In the genomic region with DNA sequence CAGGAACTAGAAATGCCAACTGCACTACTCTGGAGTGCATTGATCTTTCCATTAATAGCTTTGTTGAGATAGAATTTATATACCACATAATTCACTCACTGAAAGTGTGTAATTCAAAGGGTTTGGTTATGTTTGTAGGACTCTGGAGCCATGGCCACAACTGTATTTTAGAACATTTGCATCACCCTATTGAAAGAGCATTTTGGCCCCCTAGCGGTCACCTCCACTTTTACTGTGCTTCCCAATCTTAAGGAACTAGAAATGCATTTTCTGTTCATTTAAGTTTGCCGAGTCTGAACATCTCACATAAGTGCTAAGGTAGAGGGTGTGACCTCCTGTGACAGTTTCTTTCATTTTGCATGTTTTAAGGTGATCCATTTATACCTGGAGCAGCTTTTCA, we compare ENCODE assay signal across 9 mouse cellular contexts.
DNase-seq lines count a peak whose midpoint lies in the region; ATAC-seq and TF ChIP-seq lines count a peak whose summit lies in the region.
"Had no signal": no experiment of that assay in that cellular context is flagged by ENCODE, and none has a peak within 500 bp of the region (broad histone marks: within the 10 kb centered on the region; RNA-seq: fewer than 3 reads in every experiment).

No protein-coding gene starts in this region.

- peak; percentile 59 for TF ChIP-seq CTCF in stomach, postnatal 0 days (IDR thresholded peaks at IDR 0.05; ENCODE audit: low read depth)

- no peak for ATAC-seq in kidney, embryonic 16.5 days (ENCODE audit: low FRiP score, low TSS enrichment)
- no peak for ATAC-seq in stomach, postnatal 0 days (ENCODE audit: low FRiP score, low TSS enrichment)

- H3K4me2 ChIP-seq in kidney, embryonic 16.5 days (replicated peaks; ENCODE audit: low read depth, low read length): no peak overlapping the region
- H3K4me2 ChIP-seq in stomach, postnatal 0 days (replicated peaks; ENCODE audit: low read depth): no peak overlapping the region
- H3K4me2 ChIP-seq: stomach, embryonic 15.5 days had no signal

- no peak overlapping the region for H3K27ac ChIP-seq in kidney, embryonic 16.5 days (ENCODE audit: low read length)
- no peak overlapping the region for H3K27ac ChIP-seq in stomach, postnatal 0 days (replicated peaks)
- H3K27ac ChIP-seq: stomach, embryonic 15.5 days had no signal

- no peaks in the 10 kb centered on the region for H3K27me3 ChIP-seq in kidney, embryonic 16.5 days (ENCODE audit: insufficient read depth, low read length)
- H3K27me3 ChIP-seq in stomach, postnatal 0 days (ENCODE audit: control insufficient read depth, insufficient read depth, low read length): no peaks in the 10 kb centered on the region
- H3K27me3 ChIP-seq: stomach, embryonic 15.5 days had no signal

- H3K36me3 ChIP-seq in kidney, embryonic 16.5 days (ENCODE audit: insufficient read depth, low read length): no peaks in the 10 kb centered on the region
- no peaks in the 10 kb centered on the region for H3K36me3 ChIP-seq in stomach, postnatal 0 days (ENCODE audit: control insufficient read depth, insufficient read depth, low read length)
- H3K36me3 ChIP-seq: stomach, embryonic 15.5 days had no signal

- H3K4me3 ChIP-seq in kidney, embryonic 16.5 days (ENCODE audit: low read length): no peak overlapping the region
- H3K4me3 ChIP-seq in stomach, postnatal 0 days (ENCODE audit: low read depth, low read length): no peak overlapping the region
- H3K4me3 ChIP-seq: stomach, embryonic 15.5 days had no signal

- no peaks in the 10 kb centered on the region for H3K9me3 ChIP-seq in kidney, embryonic 16.5 days (ENCODE audit: low read length)
- no peaks in the 10 kb centered on the region for H3K9me3 ChIP-seq in stomach, postnatal 0 days (ENCODE audit: control insufficient read depth, low read length)
- H3K9me3 ChIP-seq: stomach, embryonic 15.5 days had no signal

- no peaks in the 10 kb centered on the region for H3K4me1 ChIP-seq in kidney, embryonic 16.5 days (ENCODE audit: insufficient read depth, low read length)
- H3K4me1 ChIP-seq in stomach, postnatal 0 days (replicated peaks; ENCODE audit: control insufficient read depth, insufficient read depth): no peaks in the 10 kb centered on the region
- H3K4me1 ChIP-seq: stomach, embryonic 15.5 days had no signal

- no peak overlapping the region for H3K9ac ChIP-seq in kidney, embryonic 16.5 days (replicated peaks; ENCODE audit: low read length)
- no peak overlapping the region for H3K9ac ChIP-seq in stomach, postnatal 0 days (ENCODE audit: low read length)
- H3K9ac ChIP-seq: stomach, embryonic 15.5 days had no signal

- peak; percentile 16 to 36 for DNase-seq in kidney, postnatal 4 days
- peak; percentile 16 for DNase-seq in right cerebral cortex, postnatal 4 days
- DNase-seq in right cerebral cortex, postnatal 36 days (ENCODE audit: low spot score in 2 of 2): no peak
- peak; percentile 43 for DNase-seq in embryo, embryonic 11 days
- no peak for DNase-seq in stomach, postnatal 0 days (ENCODE audit: low spot score)
- DNase-seq in thymus, postnatal 0 days (ENCODE audit: low spot score): no peak
- no peak for DNase-seq in cerebellum, adult 11-12 months

- WGBS in kidney, embryonic 16.5 days: 41% methylated on average over 2 of the region's 2 CpGs
- 30% methylated on average over 2 of the region's 2 CpGs for WGBS in stomach, postnatal 0 days

- TF ChIP-seq EP300 in stomach, postnatal 0 days (optimal IDR thresholded peaks at IDR 0.05): no peak

Comparison
In these comparisons a context has a peak if more than half of its experiments do, and no peak if none do; other contexts are left out.
1. DNase-seq: peak in kidney, postnatal 4 days (2 of 2), right cerebral cortex, postnatal 4 days (single experiment) and embryo, embryonic 11 days (single experiment); none in right cerebral cortex, postnatal 36 days (0 of 2), stomach, postnatal 0 days (single experiment), thymus, postnatal 0 days (single experiment) and cerebellum, adult 11-12 months (single experiment).